Mouse (Mus musculus): ENCODE data around the gene Lgals1. TPM values are rescaled to one million over a fixed set of nuclear protein-coding genes. Genes with fewer than 3 reads are reported as not detected.

Lgals1 gene
- total RNA-seq (2023): 96.1 and 170 TPM in 2 replicates

GRCm38 (mm10) chr15:78926021-78926919 is at the start of gene Lgals1:
TSS of gene Lgals1 (plus strand) at chr15:78926725.

GRCm38 (mm10) chr15:78876991-78877809 is 49.3 kb upstream of the Lgals1 start, which contains the start of gene Gga1:
TSS of gene Gga1 (plus strand) at chr15:78877190.

GRCm38 (mm10) chr15:78899409-78899739 is 27.2 kb upstream of the Lgals1 start, which contains the start of gene Gm49510:
TSS of gene Gm49510 (plus strand) at chr15:78899667.

GRCm38 (mm10) chr15:78899740-78900584 is 26.6 kb upstream of the Lgals1 start, which contains the start of gene Sh3bp1:
TSS of gene Sh3bp1 (plus strand) at chr15:78899768.

GRCm38 (mm10) chr15:78913632-78914090 is 12.9 kb upstream of the Lgals1 start, which contains the start of gene Pdxp:
TSS of gene Pdxp (plus strand) at chr15:78913919.

GRCm38 (mm10) chr15:78934784-78935320 is 8.3 kb downstream of the Lgals1 start, which contains the start of gene Nol12:
TSS of gene Nol12 (plus strand) at chr15:78934933.

GRCm38 (mm10) chr15:78947657-78948056 is 21.1 kb downstream of the Lgals1 start, which contains the start of gene Triobp:
TSS of gene Triobp (plus strand) at chr15:78947724.

Other genes with a start within 250 kb of the Lgals1 start
- gene Elfn2, start 208.0 kb upstream of the Lgals1 start, total RNA-seq (2023): 0.18 and 0.54 TPM in 2 replicates
- 9.8 and 11.6 TPM in 2 replicates for gene Mfng, start 153.2 kb upstream of the Lgals1 start, total RNA-seq (2023)
- 38.0 and 51.1 TPM in 2 replicates for gene Card10, start 123.7 kb upstream of the Lgals1 start, total RNA-seq (2023)
- 0.16 TPM in 1 of 2 replicates, not detected in the other for gene Cdc42ep1, start 84.1 kb upstream of the Lgals1 start, total RNA-seq (2023)
- not detected in 2 replicates for gene Lgals2, start 71.2 kb upstream of the Lgals1 start, total RNA-seq (2023)
- gene Gga1, start 49.5 kb upstream of the Lgals1 start, total RNA-seq (2023): 78.1 and 82.2 TPM in 2 replicates
- gene Gm49510, start 27.1 kb upstream of the Lgals1 start, total RNA-seq (2023): not detected in 2 replicates
- gene Sh3bp1, start 27.0 kb upstream of the Lgals1 start, total RNA-seq (2023): 79.0 and 84.2 TPM in 2 replicates
- gene Pdxp, start 12.8 kb upstream of the Lgals1 start, total RNA-seq (2023): 1.5 and 2.1 TPM in 2 replicates
- gene Nol12, start 8.2 kb downstream of the Lgals1 start, total RNA-seq (2023): 13.9 and 16.8 TPM in 2 replicates
- 187 and 211 TPM in 2 replicates for gene Triobp, start 21.0 kb downstream of the Lgals1 start, total RNA-seq (2023)
- gene H1f0, start 101.7 kb downstream of the Lgals1 start, total RNA-seq (2023): 16.5 and 23.8 TPM in 2 replicates
- not detected in 2 replicates for gene Galr3, start 115.2 kb downstream of the Lgals1 start, total RNA-seq (2023)
- 13.0 and 17.1 TPM in 2 replicates for gene Ankrd54, start 136.2 kb downstream of the Lgals1 start, total RNA-seq (2023)
- gene Eif3l, start 148.5 kb downstream of the Lgals1 start, total RNA-seq (2023): 51.7 and 52.6 TPM in 2 replicates
- 14.2 and 16.5 TPM in 2 replicates for gene Micall1, start 182.2 kb downstream of the Lgals1 start, total RNA-seq (2023)
- 18.8 and 28.4 TPM in 2 replicates for gene Polr2f, start 214.3 kb downstream of the Lgals1 start, total RNA-seq (2023)
- gene 1700088E04Rik, start 214.5 kb downstream of the Lgals1 start, total RNA-seq (2023): not detected in 2 replicates
- not detected in 2 replicates for gene Sox10, start 238.5 kb downstream of the Lgals1 start, total RNA-seq (2023)